Mouse (Mus musculus): ENCODE data around the gene Fars2. TPM values are rescaled to one million over a fixed set of nuclear protein-coding genes. Genes with fewer than 3 reads are reported as not detected.

The Fars2 gene
- polyA plus RNA-seq, 1 experiment from 2014 or later = 22.3 TPM

DNA sequence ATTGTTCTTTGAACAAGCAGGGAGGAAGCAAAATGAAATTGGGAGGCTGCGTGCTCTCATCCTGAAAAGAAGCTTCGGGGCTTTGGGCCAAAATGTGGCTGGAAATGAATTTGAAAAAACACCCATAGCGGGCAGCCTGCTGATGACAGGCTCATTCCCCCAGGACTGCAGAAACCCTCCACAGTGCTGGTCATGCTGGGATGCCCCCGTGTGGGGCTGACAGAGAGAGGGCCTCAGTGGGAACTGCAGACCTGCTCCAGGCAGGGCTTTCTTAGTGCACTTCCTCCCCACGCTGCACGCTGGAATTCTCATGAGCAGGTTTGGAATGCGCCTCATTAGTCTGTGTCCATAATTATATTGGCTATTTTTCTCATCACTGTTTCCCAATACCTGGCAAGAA, 373.4 kb downstream of the Fars2 start:
- Histone ChIP-seq H3K4me3 (ENCODE audit: low read depth, low read length) (no peak overlapping the region), H3K36me3 (ENCODE audit: control insufficient read depth, insufficient read depth, low read length) (no peaks in the 10 kb centered on the region), H3K4me1 (ENCODE audit: control insufficient read depth, insufficient read depth, low read length) (no peaks in the 10 kb centered on the region), H3K27me3 (ENCODE audit: control insufficient read depth, insufficient read depth, low read length) (no peaks in the 10 kb centered on the region), H3K9ac (ENCODE audit: low read length) (no peak overlapping the region), H3K4me2 (ENCODE audit: low read depth) (no peak overlapping the region), H3K27ac (ENCODE audit: low read depth, low read length) (no peak overlapping the region), H3K9me3 (ENCODE audit: control insufficient read depth, low read length) (no peaks in the 10 kb centered on the region)
- WGBS = 75% methylated on average over 7 of the region's 7 CpGs
- DNase-seq (ENCODE audit: low spot score) (no peak), ATAC-seq (ENCODE audit: insufficient read depth, low FRiP score, low TSS enrichment) (no peak)

DNA sequence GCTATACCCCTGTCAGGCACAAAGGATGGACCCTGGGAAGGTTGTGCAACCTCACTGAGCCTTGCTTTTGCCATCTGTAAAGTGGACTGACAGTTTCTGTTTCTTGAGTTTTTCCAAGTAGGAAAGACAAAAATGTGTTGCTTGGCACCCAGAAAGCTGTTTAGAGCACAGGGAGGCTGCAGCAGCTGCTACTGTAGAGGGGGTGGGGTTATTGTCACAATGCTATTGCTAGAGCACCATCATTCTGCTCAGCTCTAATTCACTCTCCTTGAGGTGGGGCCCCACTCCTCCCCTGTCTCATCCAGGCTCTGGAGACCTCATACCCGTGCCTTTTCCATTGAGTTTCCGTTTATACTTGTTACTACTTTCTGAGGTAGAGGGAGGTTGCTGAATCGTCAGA, 375.2 kb downstream of the Fars2 start:
- DNase-seq (ENCODE audit: low spot score) = no peak
- Histone ChIP-seq H3K27me3 (ENCODE audit: control insufficient read depth, insufficient read depth, low read length) (no peaks in the 10 kb centered on the region), H3K36me3 (ENCODE audit: control insufficient read depth, insufficient read depth, low read length) (no peaks in the 10 kb centered on the region), H3K4me2 (ENCODE audit: low read depth) (no peak overlapping the region), H3K9me3 (ENCODE audit: control insufficient read depth, low read length) (no peaks in the 10 kb centered on the region), H3K4me1 (ENCODE audit: control insufficient read depth, insufficient read depth, low read length) (no peaks in the 10 kb centered on the region), H3K27ac (ENCODE audit: low read depth, low read length) (no peak overlapping the region), H3K9ac (ENCODE audit: low read length) (no peak overlapping the region), H3K4me3 (ENCODE audit: low read depth, low read length) (no peak overlapping the region)
- WGBS = 62% methylated on average over 3 of the region's 3 CpGs
- no peak for ATAC-seq (ENCODE audit: insufficient read depth, low FRiP score, low TSS enrichment)

DNA sequence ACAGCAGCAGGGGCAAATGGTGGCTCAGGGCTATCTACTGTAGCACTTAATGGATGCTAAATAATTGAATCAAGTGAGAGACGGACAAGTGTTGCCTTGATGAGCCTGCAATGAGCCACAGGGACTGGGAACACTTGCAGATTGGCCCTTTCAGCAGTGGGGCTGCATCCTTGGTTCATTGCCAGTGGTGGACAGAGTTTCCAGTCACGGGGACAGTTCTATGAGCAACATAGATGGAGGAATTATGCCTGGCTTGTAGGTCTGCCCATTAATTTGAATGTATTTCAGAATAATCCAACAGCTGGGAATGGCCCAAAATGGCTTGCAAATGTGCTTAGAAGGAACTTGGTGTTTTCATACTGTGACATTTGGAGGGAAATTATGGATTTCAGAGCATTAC, 376.1 kb downstream of the Fars2 start:
- 88% methylated on average over 2 of the region's 2 CpGs for WGBS
- no peak overlapping the region for H3K4me2 ChIP-seq (ENCODE audit: low read depth)
- H3K4me3 ChIP-seq (ENCODE audit: low read depth, low read length) = no peak overlapping the region
- no peaks in the 10 kb centered on the region for H3K27me3 ChIP-seq (ENCODE audit: control insufficient read depth, insufficient read depth, low read length)
- no peaks in the 10 kb centered on the region for H3K36me3 ChIP-seq (ENCODE audit: control insufficient read depth, insufficient read depth, low read length)
- no peaks in the 10 kb centered on the region for H3K9me3 ChIP-seq (ENCODE audit: control insufficient read depth, low read length)
- no peak overlapping the region for H3K27ac ChIP-seq (ENCODE audit: low read depth, low read length)
- DNase-seq (ENCODE audit: low spot score) (no peak), ATAC-seq (ENCODE audit: insufficient read depth, low FRiP score, low TSS enrichment) (no peak)
- no peak overlapping the region for H3K9ac ChIP-seq (ENCODE audit: low read length)
- no peaks in the 10 kb centered on the region for H3K4me1 ChIP-seq (ENCODE audit: control insufficient read depth, insufficient read depth, low read length)

DNA sequence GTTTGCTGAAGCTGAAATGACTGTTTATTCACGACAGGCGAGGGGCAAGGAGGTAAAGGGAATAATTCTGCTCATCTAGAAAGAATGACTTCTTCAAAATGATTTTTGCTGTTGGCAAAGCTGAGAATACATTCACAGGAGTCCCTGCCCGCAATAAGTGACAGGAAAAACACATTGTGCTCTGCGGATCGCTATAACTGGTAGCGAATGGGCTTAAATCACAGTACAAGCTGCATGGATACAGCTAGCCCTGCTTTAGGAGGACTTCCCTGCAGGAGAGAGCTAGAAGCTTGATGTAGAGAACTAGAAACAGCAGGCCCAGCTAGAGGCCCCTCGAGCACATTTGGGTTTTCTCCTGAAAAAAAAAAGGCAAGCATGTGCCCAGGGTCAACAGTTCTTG, 376.6 kb downstream of the Fars2 start:
- Histone ChIP-seq H3K4me1 (ENCODE audit: control insufficient read depth, insufficient read depth, low read length) (no peaks in the 10 kb centered on the region), H3K4me3 (ENCODE audit: low read depth, low read length) (no peak overlapping the region), H3K9me3 (ENCODE audit: control insufficient read depth, low read length) (no peaks in the 10 kb centered on the region), H3K27me3 (ENCODE audit: control insufficient read depth, insufficient read depth, low read length) (no peaks in the 10 kb centered on the region), H3K36me3 (ENCODE audit: control insufficient read depth, insufficient read depth, low read length) (no peaks in the 10 kb centered on the region), H3K9ac (ENCODE audit: low read length) (no peak overlapping the region), H3K4me2 (ENCODE audit: low read depth) (no peak overlapping the region), H3K27ac (ENCODE audit: low read depth, low read length) (no peak overlapping the region)
- no peak for DNase-seq (ENCODE audit: low spot score)
- WGBS = 84% methylated on average over 7 of the region's 7 CpGs
- no peak for ATAC-seq (ENCODE audit: insufficient read depth, low FRiP score, low TSS enrichment)

DNA sequence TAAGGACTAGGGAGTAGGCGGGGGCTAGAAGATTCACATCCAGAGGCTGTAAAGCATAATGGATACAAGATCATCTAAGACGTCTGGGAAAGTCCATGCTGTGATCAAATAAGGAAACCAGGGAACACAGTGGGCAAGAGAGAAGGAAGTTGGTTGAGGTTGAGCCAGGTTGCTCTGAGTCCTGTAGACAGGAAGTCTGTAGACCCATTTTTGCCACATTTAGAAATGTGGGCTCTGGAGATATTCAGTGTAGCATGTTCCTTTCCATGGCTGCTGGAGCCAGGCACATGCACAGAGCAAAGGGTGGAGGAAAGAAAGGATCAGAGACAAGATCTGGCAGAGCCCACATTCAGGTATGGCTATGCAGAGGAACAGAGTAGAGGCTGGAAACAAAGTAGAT, 378.8 kb downstream of the Fars2 start:
- Histone ChIP-seq H3K9me3 (ENCODE audit: control insufficient read depth, low read length) (no peaks in the 10 kb centered on the region), H3K27me3 (ENCODE audit: control insufficient read depth, insufficient read depth, low read length) (no peaks in the 10 kb centered on the region), H3K9ac (ENCODE audit: low read length) (no peak overlapping the region), H3K36me3 (ENCODE audit: control insufficient read depth, insufficient read depth, low read length) (no peaks in the 10 kb centered on the region), H3K4me1 (ENCODE audit: control insufficient read depth, insufficient read depth, low read length) (no peaks in the 10 kb centered on the region), H3K4me3 (ENCODE audit: low read depth, low read length) (no peak overlapping the region), H3K27ac (ENCODE audit: low read depth, low read length) (no peak overlapping the region), H3K4me2 (ENCODE audit: low read depth) (no peak overlapping the region)
- 95% methylated on average over 2 of the region's 2 CpGs for WGBS
- DNase-seq (ENCODE audit: low spot score) = no peak
- no peak for ATAC-seq (ENCODE audit: insufficient read depth, low FRiP score, low TSS enrichment)

DNA sequence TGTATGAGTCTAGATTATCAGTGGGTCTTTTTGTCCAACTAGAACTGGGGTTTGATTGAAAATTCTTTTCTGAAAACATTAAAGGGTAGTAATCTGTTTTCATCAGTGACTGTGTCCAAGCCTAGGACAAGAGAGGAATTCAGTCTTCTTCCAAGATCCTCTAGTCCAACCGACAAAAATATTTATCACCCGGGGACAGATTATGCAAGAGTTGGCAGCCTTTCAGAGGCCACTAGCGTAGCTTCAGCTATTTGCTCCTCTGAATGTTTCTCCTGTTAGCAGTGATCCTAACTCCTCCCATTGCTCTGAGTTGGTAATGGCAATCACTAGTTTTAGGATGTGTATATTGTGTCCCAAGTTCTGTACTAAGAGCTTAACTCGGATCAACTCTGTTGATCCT, 380.1 kb downstream of the Fars2 start:
- Histone ChIP-seq H3K9me3 (ENCODE audit: control insufficient read depth, low read length) (no peaks in the 10 kb centered on the region), H3K27me3 (ENCODE audit: control insufficient read depth, insufficient read depth, low read length) (no peaks in the 10 kb centered on the region), H3K27ac (ENCODE audit: low read depth, low read length) (no peak overlapping the region), H3K4me1 (ENCODE audit: control insufficient read depth, insufficient read depth, low read length) (no peaks in the 10 kb centered on the region), H3K9ac (ENCODE audit: low read length) (no peak overlapping the region), H3K4me3 (ENCODE audit: low read depth, low read length) (no peak overlapping the region), H3K4me2 (ENCODE audit: low read depth) (no peak overlapping the region), H3K36me3 (ENCODE audit: control insufficient read depth, insufficient read depth, low read length) (no peaks in the 10 kb centered on the region)
- 84% methylated on average over 4 of the region's 4 CpGs for WGBS
- no peak for ATAC-seq (ENCODE audit: insufficient read depth, low FRiP score, low TSS enrichment)
- DNase-seq (ENCODE audit: low spot score) = no peak

DNA sequence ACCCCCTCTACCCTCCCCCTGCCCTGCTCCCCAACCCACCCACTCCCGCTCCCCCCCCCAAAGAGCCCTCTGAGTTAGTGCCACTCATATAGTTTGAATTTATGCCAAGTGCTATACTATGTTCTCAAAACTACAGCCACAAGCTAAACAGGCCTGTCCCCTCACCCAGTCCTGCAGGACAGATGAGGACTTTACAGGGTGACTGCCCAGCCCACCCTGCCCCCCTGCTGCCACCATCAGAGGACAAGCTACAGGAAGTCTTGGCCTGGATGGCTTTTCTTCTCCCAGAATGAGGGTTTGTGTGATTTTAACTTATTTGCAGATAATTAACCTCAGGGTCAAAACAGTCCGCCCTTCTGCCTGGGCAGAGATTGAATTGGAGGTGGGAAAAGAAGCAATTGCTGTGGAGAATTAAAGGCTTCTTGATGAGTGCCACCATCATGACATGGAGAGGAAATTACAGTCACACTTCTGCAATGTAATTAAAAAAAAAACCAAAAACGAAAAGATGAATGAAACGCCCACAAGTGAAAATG, 383.2 kb downstream of the Fars2 start:
- H3K4me2 ChIP-seq (ENCODE audit: low read depth) = no peak overlapping the region

DNA sequence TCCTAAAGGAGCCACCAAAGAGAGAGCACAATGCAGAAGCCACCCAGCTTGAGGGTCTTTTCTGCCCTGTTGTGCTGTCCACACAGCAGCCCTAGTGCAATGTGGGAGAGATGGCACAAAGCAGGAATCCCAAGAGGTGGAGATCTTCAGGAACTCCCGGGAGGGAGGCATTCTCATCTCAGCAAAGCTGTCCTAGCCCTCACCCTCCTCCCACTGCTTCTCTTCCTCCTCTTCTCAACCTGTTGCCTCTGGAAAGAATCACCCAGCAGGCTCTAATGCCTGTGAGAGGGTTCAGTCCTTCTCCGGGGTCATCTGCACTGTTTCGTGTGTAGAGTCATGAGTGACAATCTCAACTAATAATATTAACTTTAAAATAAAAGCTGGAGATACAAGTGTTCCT, 386.3 kb downstream of the Fars2 start:
- Histone ChIP-seq H3K27me3 (ENCODE audit: control insufficient read depth, insufficient read depth, low read length) (no peaks in the 10 kb centered on the region), H3K4me2 (ENCODE audit: low read depth) (no peak overlapping the region), H3K27ac (ENCODE audit: low read depth, low read length) (no peak overlapping the region), H3K4me3 (ENCODE audit: low read depth, low read length) (no peak overlapping the region), H3K9ac (ENCODE audit: low read length) (no peak overlapping the region), H3K4me1 (ENCODE audit: control insufficient read depth, insufficient read depth, low read length) (no peaks in the 10 kb centered on the region), H3K36me3 (ENCODE audit: control insufficient read depth, insufficient read depth, low read length) (no peaks in the 10 kb centered on the region), H3K9me3 (ENCODE audit: control insufficient read depth, low read length) (no peaks in the 10 kb centered on the region)
- ATAC-seq (ENCODE audit: insufficient read depth, low FRiP score, low TSS enrichment) (no peak), DNase-seq (ENCODE audit: low spot score) (no peak)
- 80% methylated on average over 3 of the region's 3 CpGs for WGBS

More for the DNA sequence above, 383.2 kb downstream of the Fars2 start:
- Histone ChIP-seq H3K27me3 (ENCODE audit: control insufficient read depth, insufficient read depth, low read length) (no peaks in the 10 kb centered on the region), H3K27ac (ENCODE audit: low read depth, low read length) (no peak overlapping the region), H3K4me3 (ENCODE audit: low read depth, low read length) (no peak overlapping the region), H3K9ac (ENCODE audit: low read length) (no peak overlapping the region), H3K36me3 (ENCODE audit: control insufficient read depth, insufficient read depth, low read length) (no peaks in the 10 kb centered on the region), H3K9me3 (ENCODE audit: control insufficient read depth, low read length) (no peaks in the 10 kb centered on the region), H3K4me1 (ENCODE audit: control insufficient read depth, insufficient read depth, low read length) (no peaks in the 10 kb centered on the region)
- WGBS = 56% methylated on average over 4 of the region's 4 CpGs
- DNase-seq (ENCODE audit: low spot score) (no peak), ATAC-seq (ENCODE audit: insufficient read depth, low FRiP score, low TSS enrichment) (no peak)

DNA sequence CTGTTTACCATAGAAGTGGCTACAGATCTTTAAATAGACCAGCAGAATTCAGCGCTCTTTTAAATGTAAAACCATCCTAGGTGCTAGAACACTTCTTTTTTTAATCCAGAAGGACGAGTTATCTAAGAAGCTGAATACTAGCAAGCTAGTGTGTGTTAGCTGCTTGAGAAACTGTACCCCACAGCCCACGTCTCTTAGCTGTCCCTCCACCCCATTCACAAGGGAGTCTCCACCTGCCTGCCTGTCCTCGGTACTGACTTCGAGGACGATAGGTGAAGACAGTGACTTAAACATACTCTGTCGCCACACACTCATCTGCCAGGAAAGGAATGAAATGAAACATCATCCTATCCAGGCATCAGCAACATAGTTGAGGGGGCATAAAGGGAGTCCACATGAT, 386.8 kb downstream of the Fars2 start:
- Histone ChIP-seq H3K4me2 (ENCODE audit: low read depth) (no peak overlapping the region), H3K4me3 (ENCODE audit: low read depth, low read length) (no peak overlapping the region), H3K27me3 (ENCODE audit: control insufficient read depth, insufficient read depth, low read length) (no peaks in the 10 kb centered on the region), H3K36me3 (ENCODE audit: control insufficient read depth, insufficient read depth, low read length) (no peaks in the 10 kb centered on the region), H3K4me1 (ENCODE audit: control insufficient read depth, insufficient read depth, low read length) (no peaks in the 10 kb centered on the region), H3K9ac (ENCODE audit: low read length) (no peak overlapping the region), H3K27ac (ENCODE audit: low read depth, low read length) (no peak overlapping the region), H3K9me3 (ENCODE audit: control insufficient read depth, low read length) (no peaks in the 10 kb centered on the region)
- WGBS = 90% methylated on average over 7 of the region's 7 CpGs
- DNase-seq (ENCODE audit: low spot score) (no peak), ATAC-seq (ENCODE audit: insufficient read depth, low FRiP score, low TSS enrichment) (no peak)

Measured in neural tube, embryonic 11.5 days (tissue).